In genomic region chr7:28665620-28666579, GRCm38 (mm10) we compare ENCODE assay signal across 9 mouse cellular contexts. TPM values are rescaled to one million over a fixed set of nuclear protein-coding genes. Genes with fewer than 3 reads are reported as not detected.
DNase-seq lines count a peak whose midpoint lies in the region; ATAC-seq and TF ChIP-seq lines count a peak whose summit lies in the region.
"Had no signal": no experiment of that assay in that cellular context is flagged by ENCODE, and none has a peak within 500 bp of the region (broad histone marks: within the 10 kb centered on the region; RNA-seq: fewer than 3 reads in every experiment).

No protein-coding gene starts in this region.

- no peaks in the 10 kb centered on the region for H3K36me3 ChIP-seq in embryonic facial prominence, embryonic 13.5 days
- H3K36me3 ChIP-seq in limb, embryonic 10.5 days: no peaks in the 10 kb centered on the region
- no peaks in the 10 kb centered on the region for H3K36me3 ChIP-seq in small intestine, adult 2 months (ENCODE audit: control insufficient read depth, insufficient read depth, low read length)

- DNase-seq in left cerebral cortex, postnatal 4 days: peak; percentile 34
- DNase-seq in left cerebral cortex, adult 2 months (ENCODE audit: extremely low spot score in 1 of 2, low spot score in 2 of 2): no peak
- peak; percentile 48 for DNase-seq in T-cell, adult 2 months (ENCODE audit: low spot score)
- DNase-seq in limb, embryonic 10.5 days (ENCODE audit: low spot score): peak; percentile 46
- DNase-seq in spleen, postnatal 14 days (ENCODE audit: low spot score in 2 of 2): no peak

- H3K4me1 ChIP-seq in embryonic facial prominence, embryonic 13.5 days: peaks cover 16% of the 10 kb centered on the region
- peaks cover 25% of the 10 kb centered on the region for H3K4me1 ChIP-seq in limb, embryonic 10.5 days
- no peaks in the 10 kb centered on the region for H3K4me1 ChIP-seq in small intestine, adult 2 months (ENCODE audit: control insufficient read depth, insufficient read depth, insufficient read length, low read length)

- H3K4me3 ChIP-seq in left cerebral cortex, adult 2 months: no peak overlapping the region
- H3K4me3 ChIP-seq in embryonic facial prominence, embryonic 13.5 days: peak overlapping the region; percentile 22
- peak overlapping the region; percentile 37 for H3K4me3 ChIP-seq in limb, embryonic 10.5 days
- 0 out of 2 replicates have a peak overlapping the region, but pooled peaks have one; percentile 10 for H3K4me3 ChIP-seq in small intestine, adult 2 months (ENCODE audit: low read depth, low read length)
- H3K4me3 ChIP-seq: erythroblast, embryonic 14.5 days had no signal

- no peak for TF ChIP-seq CTCF in left cerebral cortex, adult 2 months (IDR thresholded peaks at IDR 0.05)
- TF ChIP-seq CTCF in small intestine, adult 2 months (IDR thresholded peaks at IDR 0.05; ENCODE audit: extremely low read depth, insufficient read length, insufficient replicate concordance, low read depth, low read length): no peak

- TF ChIP-seq POLR2A in small intestine, adult 2 months (IDR thresholded peaks at IDR 0.05; ENCODE audit: low read depth, low read length): no peak

- peak overlapping the region; percentile 41; the same call in 1 of the 2 replicates for H3K9ac ChIP-seq in embryonic facial prominence, embryonic 13.5 days

- ATAC-seq in embryonic facial prominence, embryonic 13.5 days (ENCODE audit: insufficient number of reproducible peaks, insufficient read depth, low FRiP score, low TSS enrichment, low read depth): peak; percentile 84
- ATAC-seq in frontal cortex, adult (ENCODE audit: low TSS enrichment): no peak

- WGBS in embryonic facial prominence, embryonic 13.5 days: 10% methylated on average over 15 of the region's 15 CpGs
- 17% methylated on average over 15 of the region's 15 CpGs for WGBS in limb, embryonic 10.5 days
- WGBS in small intestine, adult 2 months: 13% methylated on average over 15 of the region's 15 CpGs

- intact Hi-C loops in left cerebral cortex, postnatal 4 days (cut with DNase I): no loop called here
- intact Hi-C loops in left cerebral cortex, adult 2 months (cut with DNase I): no loop called here

- H3K27me3 ChIP-seq in embryonic facial prominence, embryonic 13.5 days: peaks cover 4% of the 10 kb centered on the region; the same call in 1 of the 2 replicates
- peaks cover 16% of the 10 kb centered on the region; the same call in 1 of the 2 replicates for H3K27me3 ChIP-seq in limb, embryonic 10.5 days (ENCODE audit: low read depth, poor library complexity, severe bottlenecking)
- H3K27me3 ChIP-seq in small intestine, adult 2 months (ENCODE audit: control insufficient read depth, insufficient read depth, low read length): no peaks in the 10 kb centered on the region

- H3K27ac ChIP-seq in left cerebral cortex, adult 2 months: no peak overlapping the region
- H3K27ac ChIP-seq in embryonic facial prominence, embryonic 13.5 days: peak overlapping the region; percentile 73
- peak overlapping the region; percentile 30; the same call in 1 of the 2 replicates for H3K27ac ChIP-seq in limb, embryonic 10.5 days
- no peak overlapping the region for H3K27ac ChIP-seq in small intestine, adult 2 months (ENCODE audit: insufficient read depth, low read depth, low read length)

- peak overlapping the region; percentile 56 for H3K4me2 ChIP-seq in embryonic facial prominence, embryonic 13.5 days

- H3K9me3 ChIP-seq in embryonic facial prominence, embryonic 13.5 days: 0 out of 2 replicates have a peak, but pooled peaks cover 5% of the 10 kb centered on the region
- no peaks in the 10 kb centered on the region for H3K9me3 ChIP-seq in limb, embryonic 10.5 days (replicated peaks)

RNA-seq across cellular contexts. Expression of gene Fbxo27, which starts 26.7 kb away (rescaled TPM):
- 10 to 100 TPM; 20.1 to 22.8 TPM for total RNA-seq in left cerebral cortex, postnatal 4 days (2021)
- 10 to 100 TPM; 24.6 to 26.2 TPM for total RNA-seq in left cerebral cortex, adult 2 months (2021)
- 7.7 and 8.3 TPM in 2 replicates for polyA plus RNA-seq in embryonic facial prominence, embryonic 13.5 days (2015; fragmentation: Nextera tagmentation; extraction: Ambion mirVana)
- polyA plus RNA-seq in limb, embryonic 10.5 days (2016; fragmentation: Nextera tagmentation; extraction: Ambion mirVana): 4.7 and 6.3 TPM in 2 replicates
- polyA plus RNA-seq in small intestine, adult 2 months (2012; rRNA removed): 1.2 and 1.7 TPM in 2 replicates
- polyA plus RNA-seq: erythroblast, embryonic 14.5 days had no signal

RNA-seq across cellular contexts. Expression of gene Acp7, which starts 34.8 kb away (rescaled TPM):
- under 1 TPM; 0.18 to 0.89 TPM for total RNA-seq in left cerebral cortex, postnatal 4 days (2021)
- total RNA-seq in left cerebral cortex, adult 2 months (2021): 1 to 10 TPM; 1.4 to 2.5 TPM
- 0.23 TPM in 1 of 2 replicates, not detected in the other for polyA plus RNA-seq in embryonic facial prominence, embryonic 13.5 days (2015; fragmentation: Nextera tagmentation; extraction: Ambion mirVana)
- polyA plus RNA-seq in limb, embryonic 10.5 days (2016; fragmentation: Nextera tagmentation; extraction: Ambion mirVana): not detected in 2 replicates
- 0.66 TPM in 1 of 2 replicates, not detected in the other for polyA plus RNA-seq in small intestine, adult 2 months (2012; rRNA removed)
- polyA plus RNA-seq: erythroblast, embryonic 14.5 days had no signal

RNA-seq across cellular contexts. Expression of gene Fbxo17, which starts 50.7 kb away (rescaled TPM):
- total RNA-seq in left cerebral cortex, postnatal 4 days (2021): 1 to 10 TPM; 2.9 to 3.7 TPM
- 1 to 10 TPM; 1.9 to 2.2 TPM for total RNA-seq in left cerebral cortex, adult 2 months (2021)
- polyA plus RNA-seq in embryonic facial prominence, embryonic 13.5 days (2015; fragmentation: Nextera tagmentation; extraction: Ambion mirVana): 18.1 and 21.6 TPM in 2 replicates
- polyA plus RNA-seq in limb, embryonic 10.5 days (2016; fragmentation: Nextera tagmentation; extraction: Ambion mirVana): 12.7 and 16.1 TPM in 2 replicates
- polyA plus RNA-seq in small intestine, adult 2 months (2012; rRNA removed): 2.0 and 2.8 TPM in 2 replicates

Comparison
In these comparisons a context has a peak if more than half of its experiments do, and no peak if none do; other contexts are left out.
1. DNase-seq: peak in left cerebral cortex, postnatal 4 days (single experiment), T-cell, adult 2 months (single experiment) and limb, embryonic 10.5 days (single experiment); none in left cerebral cortex, adult 2 months (0 of 2) and spleen, postnatal 14 days (0 of 2).
2. H3K27ac ChIP-seq: peak in embryonic facial prominence, embryonic 13.5 days (single experiment) and limb, embryonic 10.5 days (single experiment); none in left cerebral cortex, adult 2 months (single experiment) and small intestine, adult 2 months (single experiment).